Mouse (Mus musculus) liver, embryonic 14.5 days (tissue): ENCODE measurements at regions not wholly inside any gene's neighbourhood (a gene's known extent, or its start where the extent isn't known, plus 50 kb on each side); places are given as distances from the start of the nearest gene placed in this dataset.
"Not testable (repeated sequence)": the region's sequence is repeated elsewhere in the genome, so short reads cannot be mapped to it uniquely, and the experiment has no call there.

Experiments used
- ATAC-seq: fragments of 200-750 bp; cut with Nextera tagmentation; 2 replicates; pipeline ENCODE4 v1.8.0; 2017; ENCODE audit warnings: moderate number of reproducible peaks, mild to moderate bottlenecking, moderate library complexity; ENCODE audit not compliant: insufficient read depth
- DNase-seq, 3 experiments: peaks; one replicate each; pipeline ENCODE4 v3.0.0-alpha.2; 2012 to 2013; ENCODE audit warnings: low read depth in 3 of 3, low spot score in 3 of 3
- H3K27ac ChIP-seq: fragments of 300-500 bp; sonication (generic); 2 replicates; pipeline ENCODE4 v1.5.1; 2014; ENCODE audit warnings: moderate library complexity, mild to moderate bottlenecking, control low read depth, inconsistent platforms
- H3K27me3 ChIP-seq: fragments of 300-500 bp; sonication (generic); 2 replicates; pipeline ENCODE4 v1.6.1; 2014; ENCODE audit warnings: mild to moderate bottlenecking, low read length, moderate library complexity; ENCODE audit not compliant: control insufficient read depth, insufficient read depth
- H3K36me3 ChIP-seq: fragments of 300-500 bp; sonication (generic); replicated peaks from 2 replicates; pipeline ENCODE4 v1.6.1; 2014; ENCODE audit warnings: low read depth; ENCODE audit not compliant: control insufficient read depth, insufficient read depth
- H3K4me1 ChIP-seq, 2 experiments: fragments of 200-500 bp in 1 of 2; fragments of 300-500 bp in 1 of 2; sonication (generic) in 1 of 2; replicated peaks; 2 replicates each; pipeline ENCODE4 v1.6.1; 2012 to 2014; ENCODE audit warnings: antibody characterized with exemption in 1 of 2, inconsistent platforms in 1 of 2, low read length in 1 of 2; ENCODE audit not compliant: control insufficient read depth in 2 of 2, insufficient read depth in 2 of 2
- H3K4me2 ChIP-seq: fragments of 300-500 bp; sonication (generic); 2 replicates; pipeline ENCODE4 v1.6.1; 2014; ENCODE audit warnings: low read depth, mild to moderate bottlenecking, control low read depth, moderate library complexity
- H3K4me3 ChIP-seq, 2 experiments: fragments of 200-500 bp in 1 of 2; fragments of 300-500 bp in 1 of 2; sonication (generic) in 1 of 2; 2 replicates each; pipeline ENCODE4 v1.5.1; 2012 to 2014; ENCODE audit warnings: low read depth in 2 of 2, low read length in 2 of 2, mild to moderate bottlenecking in 2 of 2, control low read depth in 1 of 2, inconsistent platforms in 1 of 2, moderate library complexity in 1 of 2; ENCODE audit not compliant: insufficient read depth in 1 of 2
- H3K9ac ChIP-seq: fragments of 300-500 bp; sonication (generic); replicated peaks from 2 replicates; pipeline ENCODE4 v1.6.1; 2014; ENCODE audit warnings: mild to moderate bottlenecking, control low read depth, moderate library complexity
- H3K9me3 ChIP-seq: fragments of 300-500 bp; sonication (generic); 2 replicates; pipeline ENCODE4 v1.6.1; 2016; ENCODE audit warnings: low read length, mixed read lengths; ENCODE audit not compliant: control insufficient read depth
- CTCF ChIP-seq: IDR thresholded peaks from 2 replicates; pipeline ENCODE4 v1.5.1; 2016; ENCODE audit warnings: antibody characterized with exemption, low read depth, control low read depth
- EP300 ChIP-seq: IDR thresholded peaks from 2 replicates; pipeline ENCODE4 v1.6.1; 2016; ENCODE audit warnings: antibody characterized with exemption, low read depth
- WGBS: fragments of 180-500 bp; shearing (Covaris S2); extraction: QIAGEN DNeasy Blood & Tissue Kit; methylation state at CpG from one replicate; pipeline ENCODE4 v1.1.7; 2014; ENCODE audit not compliant: insufficient replicate concordance; 5-methylcytosine and 5-hydroxymethylcytosine counted together

DNA sequence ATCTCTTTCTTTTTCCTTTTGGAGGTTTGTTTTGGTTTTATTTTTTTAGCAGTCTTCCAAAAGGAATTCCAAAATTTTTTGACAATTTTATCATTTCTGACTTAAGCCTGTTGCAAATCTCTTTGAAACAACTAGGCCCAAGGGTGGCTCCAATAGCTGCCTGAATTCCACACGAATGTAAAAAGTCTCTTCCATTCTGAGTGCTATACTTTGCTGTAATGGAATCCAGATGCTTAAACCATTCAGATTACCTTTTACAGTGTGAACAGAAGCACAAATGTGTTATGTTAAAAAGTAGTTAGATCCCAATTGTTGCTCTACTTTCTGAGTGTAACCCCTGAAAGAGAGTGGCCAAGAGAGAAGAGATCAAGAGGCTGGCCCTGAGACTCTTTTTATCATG is 176.6 kb downstream of the Lyplal1 start:
- ATAC-seq (no peak), DNase-seq (no peak)
- Histone ChIP-seq H3K9me3 (no peaks in the 10 kb centered on the region), H3K27ac (no peak overlapping the region), H3K36me3 (no peaks in the 10 kb centered on the region), H3K4me1 (no peaks in the 10 kb centered on the region), H3K4me2 (no peak overlapping the region), H3K4me3 (no peak overlapping the region), H3K9ac (no peak overlapping the region), H3K27me3 (no peaks in the 10 kb centered on the region)
- WGBS = 31% methylated on average over 1 of the region's 1 CpGs
- no peak for TF ChIP-seq EP300
- no peak for TF ChIP-seq CTCF

DNA sequence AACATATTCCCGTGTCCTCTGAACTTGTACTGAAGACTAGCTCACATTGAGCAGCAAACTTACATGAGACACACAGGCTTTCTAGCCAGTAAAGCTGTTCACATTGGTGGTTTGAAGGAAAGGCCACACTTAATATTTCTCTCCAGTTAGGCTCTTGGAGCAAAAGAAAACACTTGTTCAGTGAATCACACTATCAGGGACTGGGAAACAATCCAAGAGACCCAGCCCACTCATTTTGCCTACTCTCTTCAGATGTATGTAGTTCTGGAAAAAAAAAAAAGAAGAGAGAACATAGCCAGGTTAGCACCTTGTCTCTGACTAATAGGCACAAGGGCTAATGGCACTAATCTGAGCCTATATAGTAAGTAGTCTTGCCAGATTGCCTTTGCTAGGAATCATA is 165.9 kb downstream of the Lyplal1 start:
- ATAC-seq = no peak
- H3K9ac ChIP-seq = no peak overlapping the region
- WGBS = 63% methylated on average over 1 of the region's 1 CpGs
- H3K4me2 ChIP-seq = no peak overlapping the region
- H3K4me1 ChIP-seq = no peaks in the 10 kb centered on the region
- no peak for DNase-seq
- TF ChIP-seq EP300 = no peak
- no peak for TF ChIP-seq CTCF
- H3K27ac ChIP-seq = no peak overlapping the region
- no peaks in the 10 kb centered on the region for H3K36me3 ChIP-seq
- H3K9me3 ChIP-seq = no peaks in the 10 kb centered on the region
- no peak overlapping the region for H3K4me3 ChIP-seq
- no peaks in the 10 kb centered on the region for H3K27me3 ChIP-seq

DNA sequence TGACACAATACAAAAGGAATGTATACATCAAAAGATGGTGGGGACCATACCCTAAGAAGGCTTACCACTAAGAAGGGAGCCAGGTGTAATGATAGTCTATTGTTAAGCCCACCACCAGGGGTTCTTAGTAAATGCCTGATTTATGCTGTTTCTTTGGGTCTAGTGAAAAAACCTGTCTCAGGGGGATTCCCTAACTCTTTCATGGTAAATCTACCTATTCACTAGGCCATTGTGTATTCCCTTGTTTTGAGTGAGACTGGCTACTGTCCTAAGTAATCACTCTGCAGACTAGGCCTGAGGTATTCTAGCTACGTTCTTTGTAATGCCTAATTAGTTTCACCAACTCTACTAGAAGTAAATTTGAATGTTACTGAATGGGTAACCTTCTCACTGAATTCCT is 161.3 kb downstream of the Lyplal1 start:
- not testable (repeated sequence) for H3K9ac ChIP-seq

DNA sequence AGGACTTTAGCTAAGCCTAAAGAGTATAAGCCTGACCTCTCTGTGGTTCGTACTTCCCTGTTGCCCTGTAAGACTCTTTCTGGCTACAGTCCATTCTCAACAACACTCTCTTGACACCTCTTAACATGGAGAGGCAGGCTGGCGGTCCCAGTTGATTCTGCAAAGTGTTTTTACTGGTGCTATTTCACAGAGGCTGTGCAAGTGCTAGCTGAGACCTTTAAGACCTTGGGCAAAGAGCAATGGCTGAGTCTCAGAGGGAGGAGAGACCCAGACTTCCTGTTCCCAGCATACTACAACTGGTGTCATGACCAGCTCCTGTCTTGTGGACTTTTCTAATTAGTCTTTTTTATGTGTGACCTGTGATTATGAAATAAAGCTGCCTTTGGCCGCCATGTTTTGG is 159.6 kb downstream of the Lyplal1 start:
- WGBS = 57% methylated on average over 3 of the region's 3 CpGs
- no peak overlapping the region for H3K27ac ChIP-seq
- H3K9me3 ChIP-seq = no peaks in the 10 kb centered on the region
- DNase-seq (no peak), ATAC-seq (no peak)
- no peak overlapping the region for H3K4me2 ChIP-seq
- H3K27me3 ChIP-seq = no peaks in the 10 kb centered on the region
- H3K36me3 ChIP-seq = no peaks in the 10 kb centered on the region
- H3K9ac ChIP-seq = no peak overlapping the region
- H3K4me1 ChIP-seq = no peaks in the 10 kb centered on the region
- H3K4me3 ChIP-seq = no peak overlapping the region
- TF ChIP-seq CTCF (no peak), EP300 (no peak)

More for the DNA sequence above, 161.3 kb downstream of the Lyplal1 start:
- not testable (repeated sequence) for H3K4me1 ChIP-seq, H3K27me3 ChIP-seq, H3K36me3 ChIP-seq, H3K27ac ChIP-seq, DNase-seq, ATAC-seq, H3K4me3 ChIP-seq, H3K9me3 ChIP-seq, H3K4me2 ChIP-seq
- 44% methylated on average over 1 of the region's 1 CpGs for WGBS

DNA sequence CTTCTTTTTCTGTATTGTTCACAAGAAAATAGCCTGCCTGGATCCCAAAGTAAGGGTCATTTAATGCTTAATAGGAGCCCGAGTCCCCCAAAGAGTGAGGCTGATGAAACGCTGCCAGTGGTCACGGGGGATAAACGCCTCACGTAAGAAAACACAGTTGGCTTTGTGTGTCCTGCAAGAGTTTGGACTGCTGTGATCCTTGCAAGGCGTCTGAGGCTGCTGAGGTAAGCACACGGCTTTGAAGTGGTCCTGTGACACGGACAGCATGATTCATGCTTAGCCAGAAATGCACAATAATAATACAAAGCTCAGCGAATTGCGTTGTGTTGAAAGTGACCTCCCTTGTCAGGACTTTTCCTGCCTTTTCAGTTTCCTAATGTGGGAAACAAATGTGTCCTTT is 158.8 kb downstream of the Lyplal1 start:
- DNase-seq (no peak), ATAC-seq (no peak)
- Histone ChIP-seq H3K9me3 (no peaks in the 10 kb centered on the region), H3K4me3 (no peak overlapping the region), H3K27me3 (no peaks in the 10 kb centered on the region), H3K27ac (no peak overlapping the region), H3K36me3 (no peaks in the 10 kb centered on the region), H3K4me1 (no peaks in the 10 kb centered on the region), H3K4me2 (no peak overlapping the region), H3K9ac (no peak overlapping the region)
- 71% methylated on average over 10 of the region's 10 CpGs for WGBS
- TF ChIP-seq EP300 (no peak), CTCF (no peak)

DNA sequence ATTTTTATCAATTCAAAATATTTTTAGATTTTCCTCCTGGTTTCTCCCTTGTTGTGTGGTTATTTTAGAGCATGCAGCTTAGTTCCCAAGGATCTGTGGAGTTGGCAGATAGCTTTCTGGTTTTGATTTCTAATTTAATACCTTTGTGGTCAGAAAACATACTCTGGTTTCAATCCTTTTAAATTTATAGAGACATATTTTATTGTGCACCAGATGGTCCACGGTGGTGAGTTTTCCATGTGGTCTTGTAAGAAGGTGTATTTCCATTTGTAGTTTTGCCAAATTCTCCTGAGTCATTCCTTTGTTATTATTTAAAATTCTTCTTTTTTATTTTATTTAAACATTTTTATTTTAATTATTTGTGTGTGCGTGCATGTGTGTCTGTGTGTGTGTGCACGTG is 154.5 kb downstream of the Lyplal1 start:
- DNase-seq = no peak
- H3K4me2 ChIP-seq = no peak overlapping the region
- 66% methylated on average over 3 of the region's 3 CpGs for WGBS
- H3K9ac ChIP-seq = no peak overlapping the region
- H3K9me3 ChIP-seq = no peaks in the 10 kb centered on the region
- TF ChIP-seq CTCF (no peak), EP300 (no peak)
- H3K27ac ChIP-seq = no peak overlapping the region
- H3K4me1 ChIP-seq = no peaks in the 10 kb centered on the region
- no peaks in the 10 kb centered on the region for H3K27me3 ChIP-seq
- no peaks in the 10 kb centered on the region for H3K36me3 ChIP-seq
- no peak for ATAC-seq
- H3K4me3 ChIP-seq = no peak overlapping the region
